Mouse (Mus musculus) layer of hippocampus, adult 2 months (tissue): ENCODE measurements around the gene Upp2. TPM values are rescaled to one million over a fixed set of nuclear protein-coding genes. Genes with fewer than 3 reads are reported as not detected.

Experiments used
- DNase-seq, 2 experiments: peaks; one replicate each; pipeline ENCODE4 v3.0.0; 2022; ENCODE audit warnings: low spot score in 2 of 2
- H3K27ac ChIP-seq: fragments of 200-600 bp; 2 replicates; pipeline ENCODE4 v1.8.1; 2022
- H3K4me3 ChIP-seq: fragments of 200-600 bp; 2 replicates; pipeline ENCODE4 v1.8.1; 2022; ENCODE audit warnings: mild to moderate bottlenecking
- CTCF ChIP-seq: fragments of 200-600 bp; conservative IDR thresholded peaks from 2 replicates; pipeline ENCODE4 v1.8.1; 2022; ENCODE audit warnings: antibody characterized with exemption, mild to moderate bottlenecking, moderate library complexity
- total RNA-seq, 2 experiments: library from RNA; stranded (reverse); gene quantifications; 2 replicates each; pipeline ENCODE4 v1.2.3; 2021

Upp2 gene
- total RNA-seq, 2 experiments from 2014 or later, result 32.7 to 38.5 TPM

DNA sequence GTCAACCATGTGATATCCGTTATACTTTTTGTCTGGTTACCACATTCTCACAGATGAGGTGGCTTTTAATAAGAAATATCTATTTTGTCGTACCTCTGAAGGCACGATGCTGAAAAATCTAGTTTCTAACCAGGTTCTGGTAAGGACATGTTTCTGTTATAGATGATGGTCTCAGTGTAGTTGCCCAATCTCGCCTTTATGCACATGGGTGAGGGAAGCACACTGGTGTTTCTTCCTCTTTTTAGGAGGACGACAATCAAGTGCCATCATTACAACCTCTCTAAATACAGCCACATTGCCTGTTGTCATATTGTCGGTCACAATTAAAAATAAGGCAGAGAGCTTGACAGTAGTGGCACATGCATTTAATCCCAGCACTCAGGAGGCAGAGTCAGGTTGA is 32.5 kb downstream of the Upp2 start:
- H3K4me3 ChIP-seq, result no peak overlapping the region
- H3K27ac ChIP-seq, result no peak overlapping the region
- no peak for DNase-seq
- no peak for TF ChIP-seq CTCF

GRCm38 (mm10) chr2:58601382-58601781 is 34.3 kb downstream of the Upp2 start:
- DNase-seq, result no peak

DNA sequence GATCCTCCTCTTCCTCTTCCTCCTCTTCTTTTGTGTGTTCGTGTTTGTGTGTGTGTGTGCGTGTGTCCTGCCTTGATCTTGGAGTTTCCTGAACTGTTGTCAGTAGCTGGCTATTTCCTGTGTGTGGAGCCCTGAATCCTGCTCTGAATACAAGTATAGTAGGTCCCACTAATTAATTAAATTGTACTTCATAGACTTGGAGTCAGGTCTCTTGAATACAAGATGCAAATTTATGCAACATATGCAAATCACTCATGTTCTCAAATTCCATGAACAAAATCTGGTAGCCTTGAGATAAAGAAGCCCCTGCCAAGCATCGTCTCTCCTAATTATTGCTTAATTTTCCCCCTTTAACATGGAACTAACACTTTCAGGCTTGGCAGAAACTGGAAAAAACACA is 36.3 kb downstream of the Upp2 start:
- no peak overlapping the region for H3K27ac ChIP-seq
- no peak overlapping the region for H3K4me3 ChIP-seq
- DNase-seq, result no peak
- TF ChIP-seq CTCF, result no peak

More at GRCm38 (mm10) chr2:58601382-58601781, 34.3 kb downstream of the Upp2 start:
- TF ChIP-seq CTCF, result no peak
- H3K4me3 ChIP-seq, result no peak overlapping the region
- H3K27ac ChIP-seq, result no peak overlapping the region

GRCm38 (mm10) chr2:58604791-58605190 is 37.7 kb downstream of the Upp2 start:
- no peak overlapping the region for H3K4me3 ChIP-seq
- no peak overlapping the region for H3K27ac ChIP-seq
- DNase-seq, result no peak
- TF ChIP-seq CTCF, result no peak

DNA sequence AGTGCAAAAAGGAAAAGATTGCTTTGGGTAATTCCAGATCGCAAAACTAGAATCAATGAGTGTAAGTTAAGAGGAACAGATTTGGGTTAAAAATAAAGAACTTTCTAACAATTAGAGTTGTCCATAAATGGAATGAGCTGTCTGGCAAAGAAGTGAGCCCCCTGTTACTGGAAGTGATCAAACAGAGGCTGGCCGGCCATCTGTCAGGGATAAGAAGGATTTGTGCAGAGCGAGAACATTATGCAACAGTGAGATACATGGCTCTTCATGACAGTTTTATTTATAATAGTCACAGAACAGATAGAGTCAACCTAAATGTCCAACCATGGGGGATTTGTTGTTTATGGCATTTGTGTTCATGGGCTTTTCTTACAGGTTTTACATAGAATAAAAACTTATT is 46.6 kb downstream of the Upp2 start:
- DNase-seq, result peak; percentile 68 to 74
- Histone ChIP-seq H3K27ac (peak overlapping the region; percentile 69; the same call in 1 of the 2 replicates), H3K4me3 (no peak overlapping the region)
- no peak for TF ChIP-seq CTCF

DNA sequence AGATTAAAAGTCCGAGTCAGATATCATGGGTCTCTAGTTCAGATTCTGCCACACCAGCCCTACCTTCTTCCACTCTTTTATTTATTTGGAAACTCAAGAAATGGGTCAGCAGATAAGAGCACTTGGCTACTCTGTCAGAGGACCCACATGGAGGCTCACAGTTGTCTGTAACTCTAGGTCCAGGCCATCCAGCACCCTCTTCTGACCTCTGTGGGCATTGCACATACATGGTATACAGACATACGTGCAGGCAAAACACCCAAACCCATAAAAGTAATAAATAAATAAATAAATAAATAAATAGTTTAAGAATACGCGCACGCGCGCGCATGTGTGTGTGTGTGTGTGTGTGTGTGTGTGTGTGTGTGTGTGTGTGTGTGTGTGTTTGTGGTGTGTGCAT is 47.8 kb downstream of the Upp2 start:
- peak; percentile 28 for TF ChIP-seq CTCF
- peak overlapping the region; percentile 69; the same call in 1 of the 2 replicates for H3K27ac ChIP-seq
- no peak for DNase-seq
- no peak overlapping the region for H3K4me3 ChIP-seq

GRCm38 (mm10) chr2:58615766-58616165 is 48.7 kb downstream of the Upp2 start:
- DNase-seq, result peak; percentile 62 to 76
- TF ChIP-seq CTCF, result no peak
- peak overlapping the region; percentile 67 for H3K27ac ChIP-seq

DNA sequence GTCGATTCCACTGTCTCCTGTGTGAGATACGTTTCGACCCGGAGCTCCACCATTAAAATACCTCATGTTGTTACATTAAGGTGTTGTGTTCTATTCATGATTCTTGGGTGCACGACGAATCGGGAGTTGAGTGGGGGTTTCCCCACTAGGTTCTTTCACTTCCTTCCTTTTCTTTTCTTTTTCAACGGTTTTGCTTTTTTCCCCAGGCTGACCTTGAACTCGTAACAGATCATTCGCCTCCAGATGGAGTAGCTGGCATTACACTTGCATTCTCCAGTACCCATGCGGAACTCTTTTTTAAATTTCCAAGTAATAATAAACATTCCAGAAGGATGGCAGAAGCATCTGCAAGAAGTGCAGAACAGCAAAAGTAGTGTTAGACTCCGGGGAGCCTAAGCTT is 58.1 kb downstream of the Upp2 start:
- no peak overlapping the region for H3K27ac ChIP-seq
- no peak for TF ChIP-seq CTCF
- no peak for DNase-seq
- no peak overlapping the region for H3K4me3 ChIP-seq

More at GRCm38 (mm10) chr2:58615766-58616165, 48.7 kb downstream of the Upp2 start:
- H3K4me3 ChIP-seq, result no peak overlapping the region

DNA sequence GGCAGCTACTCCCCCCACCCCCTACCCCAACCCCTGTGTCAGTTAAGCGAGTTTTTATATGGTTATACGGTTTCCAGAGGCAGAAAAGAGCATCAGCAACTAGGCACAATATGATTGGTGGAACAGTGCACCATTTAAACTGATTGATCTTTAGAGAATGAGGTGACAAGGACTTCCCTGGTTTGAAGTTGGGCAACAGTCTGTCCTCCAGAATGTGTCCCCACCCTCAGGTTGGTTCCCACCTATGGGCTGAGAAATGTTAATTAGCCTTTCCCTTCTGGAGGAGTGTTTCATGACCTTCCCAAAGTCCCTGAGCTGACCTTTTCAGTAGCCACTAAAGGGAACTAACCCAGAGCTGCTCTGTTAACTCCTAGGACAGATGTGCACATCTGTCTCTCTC is 58.6 kb downstream of the Upp2 start:
- no peak for TF ChIP-seq CTCF
- no peak for DNase-seq
- Histone ChIP-seq H3K27ac (no peak overlapping the region), H3K4me3 (no peak overlapping the region)

DNA sequence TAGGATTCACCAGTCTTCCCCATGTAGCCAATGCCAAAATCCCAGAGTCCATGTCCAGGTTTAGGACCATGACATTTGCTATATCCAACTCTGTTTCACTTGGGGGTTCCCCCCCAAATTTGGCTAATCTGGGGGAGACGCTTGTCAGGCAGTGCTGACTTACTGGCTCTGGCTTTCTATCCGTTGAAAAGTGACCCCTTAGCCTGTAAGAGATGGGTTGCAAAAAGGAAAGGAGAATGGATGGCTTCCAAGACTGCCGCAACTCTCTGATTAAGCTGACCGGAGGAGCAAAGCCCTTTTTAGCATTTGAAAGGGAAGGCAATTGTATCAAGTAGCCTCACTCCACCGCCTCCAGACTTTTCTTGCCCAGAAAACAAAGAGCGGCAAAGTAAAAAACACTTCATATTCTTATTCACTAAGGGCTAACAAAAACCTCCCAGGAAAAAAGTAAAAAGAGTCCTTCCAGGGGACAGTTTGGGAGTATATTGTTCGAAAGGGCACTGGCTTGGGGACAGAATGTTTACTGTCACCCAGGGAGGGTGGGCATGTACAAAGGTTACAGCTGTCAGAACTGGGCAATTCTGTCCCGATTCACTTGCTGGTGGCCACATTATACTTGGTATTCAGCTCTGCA is 59.2 kb downstream of the Upp2 start:
- H3K4me3 ChIP-seq, result no peak overlapping the region
- DNase-seq, result no peak
- no peak overlapping the region for H3K27ac ChIP-seq
- no peak for TF ChIP-seq CTCF

GRCm38 (mm10) chr2:58627981-58628380 is 60.9 kb downstream of the Upp2 start:
- no peak for TF ChIP-seq CTCF
- Histone ChIP-seq H3K27ac (no peak overlapping the region), H3K4me3 (no peak overlapping the region)
- no peak for DNase-seq

DNA sequence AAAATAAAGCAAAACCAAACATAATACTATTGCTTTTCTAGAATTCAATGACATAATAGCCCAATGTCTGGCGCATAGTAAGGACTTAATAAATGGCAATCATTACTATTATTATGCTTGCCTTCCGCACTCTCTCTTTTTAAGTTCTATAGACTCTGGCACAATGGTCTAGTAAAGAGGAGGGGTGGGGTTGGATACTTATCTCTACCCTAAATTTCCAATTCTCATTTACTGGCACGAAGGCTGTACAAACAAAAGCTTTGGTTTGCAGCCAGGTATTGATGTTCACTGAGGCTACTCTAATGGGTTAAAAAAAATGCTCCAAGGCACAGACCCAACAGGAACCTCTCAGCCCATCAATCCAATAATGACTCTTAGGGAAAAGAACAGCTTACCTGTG is 61.9 kb downstream of the Upp2 start:
- no peak for DNase-seq
- no peak for TF ChIP-seq CTCF
- Histone ChIP-seq H3K4me3 (no peak overlapping the region), H3K27ac (no peak overlapping the region)

GRCm38 (mm10) chr2:58629440-58629839 is 62.3 kb downstream of the Upp2 start:
- no peak overlapping the region for H3K4me3 ChIP-seq
- no peak for DNase-seq
- H3K27ac ChIP-seq, result no peak overlapping the region
- no peak for TF ChIP-seq CTCF

DNA sequence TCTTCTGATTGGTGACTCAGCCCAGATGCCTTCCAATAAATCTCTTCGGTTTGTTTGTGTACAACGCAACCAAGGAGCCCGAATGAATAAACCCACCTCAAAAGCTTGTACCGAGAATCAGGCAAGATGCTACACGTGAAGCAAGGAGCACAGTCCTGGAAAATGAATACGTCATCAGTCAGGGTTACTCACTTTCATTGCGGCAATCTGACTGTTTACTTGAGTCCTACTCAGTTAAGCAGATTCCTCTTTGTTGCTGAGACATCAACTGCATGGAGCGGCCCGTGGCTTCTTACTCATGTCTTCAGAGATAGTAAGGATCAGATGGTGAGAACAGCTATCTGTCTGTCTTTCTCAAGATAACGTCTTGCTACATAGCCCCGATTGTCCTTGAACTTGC is 66.7 kb downstream of the Upp2 start:
- TF ChIP-seq CTCF, result no peak
- Histone ChIP-seq H3K4me3 (no peak overlapping the region), H3K27ac (no peak overlapping the region)
- DNase-seq, result no peak
